Mouse (Mus musculus) liver, embryonic 12.5 days (tissue): ENCODE data around the gene Grsf1. TPM values are rescaled to one million over a fixed set of nuclear protein-coding genes. Genes with fewer than 3 reads are reported as not detected.

ENCODE experiments used
- ATAC-seq: fragments of 200-750 bp; cut with Nextera tagmentation; 2 replicates; pipeline ENCODE4 v1.8.0; 2017; ENCODE audit warnings: moderate number of reproducible peaks, mild to moderate bottlenecking, moderate library complexity
- H3K27ac ChIP-seq: fragments of 300-500 bp; sonication (generic); 2 replicates; pipeline ENCODE4 v1.5.1; 2016; ENCODE audit warnings: mild to moderate bottlenecking
- H3K27me3 ChIP-seq: fragments of 300-500 bp; sonication (generic); replicated peaks from 2 replicates; pipeline ENCODE4 v1.6.1; 2016; ENCODE audit warnings: mild to moderate bottlenecking, moderate library complexity
- H3K36me3 ChIP-seq: fragments of 300-500 bp; sonication (generic); 2 replicates; pipeline ENCODE4 v1.6.1; 2016; ENCODE audit warnings: mild to moderate bottlenecking, moderate library complexity
- H3K4me1 ChIP-seq: fragments of 300-500 bp; sonication (generic); 2 replicates; pipeline ENCODE4 v1.6.1; 2016
- H3K4me2 ChIP-seq: fragments of 300-500 bp; sonication (generic); 2 replicates; pipeline ENCODE4 v1.6.1; 2016; ENCODE audit warnings: mild to moderate bottlenecking, moderate library complexity
- H3K4me3 ChIP-seq: fragments of 300-500 bp; sonication (generic); 2 replicates; pipeline ENCODE4 v1.5.1; 2016; ENCODE audit warnings: mild to moderate bottlenecking, moderate library complexity
- H3K9ac ChIP-seq: fragments of 300-500 bp; sonication (generic); 2 replicates; pipeline ENCODE4 v1.6.1; 2016; ENCODE audit warnings: mild to moderate bottlenecking, moderate library complexity
- H3K9me3 ChIP-seq: fragments of 300-500 bp; sonication (generic); replicated peaks from 2 replicates; pipeline ENCODE4 v1.6.1; 2016; ENCODE audit warnings: mild to moderate bottlenecking, moderate library complexity
- WGBS: fragments of 180-500 bp; shearing (Covaris S2); methylation state at CpG from one replicate; pipeline ENCODE4 v1.1.7; 2016; ENCODE audit not compliant: insufficient replicate concordance; 5-methylcytosine and 5-hydroxymethylcytosine counted together
- polyA plus RNA-seq: library from polyadenylated mRNA; unstranded; fragments of >200 nt; fragmentation: Nextera tagmentation; extraction: Ambion mirVana; gene quantifications from 2 replicates; pipeline ENCODE4 v1.2.1, GENCODE M21; 2016

Gene Grsf1
- polyA plus RNA-seq, 1 experiment from 2014 or later, result 47.0 TPM

DNA sequence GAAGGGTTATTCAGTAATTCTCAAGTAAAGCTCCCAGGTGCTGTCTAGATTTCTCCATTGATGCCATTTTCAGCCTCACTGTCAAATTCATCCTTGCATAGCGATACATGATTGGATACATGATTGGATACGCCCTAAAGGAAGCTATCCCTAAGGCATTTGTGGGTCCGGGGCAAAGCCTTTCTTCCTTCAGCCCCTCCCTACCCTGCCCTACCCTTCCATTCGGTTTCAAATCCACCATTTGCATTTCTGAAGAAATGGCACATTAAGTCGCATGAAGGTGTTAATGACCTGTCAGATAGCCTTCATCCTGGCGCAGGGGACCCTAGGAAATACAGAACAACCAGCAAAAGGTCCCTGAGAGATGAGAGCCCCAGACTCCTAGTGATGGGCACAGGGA, 9.3 kb upstream of the Grsf1 start:
- 18% methylated on average over 6 of the region's 6 CpGs for WGBS
- H3K36me3 ChIP-seq, result no peaks in the 10 kb centered on the region
- H3K27me3 ChIP-seq, result peaks cover 40% of the 10 kb centered on the region
- peaks cover 24% of the 10 kb centered on the region for H3K4me1 ChIP-seq
- ATAC-seq, result no peak
- H3K4me3 ChIP-seq, result no peak overlapping the region
- H3K4me2 ChIP-seq, result no peak overlapping the region
- no peak overlapping the region for H3K9ac ChIP-seq
- H3K9me3 ChIP-seq, result no peaks in the 10 kb centered on the region
- H3K27ac ChIP-seq, result no peak overlapping the region

DNA sequence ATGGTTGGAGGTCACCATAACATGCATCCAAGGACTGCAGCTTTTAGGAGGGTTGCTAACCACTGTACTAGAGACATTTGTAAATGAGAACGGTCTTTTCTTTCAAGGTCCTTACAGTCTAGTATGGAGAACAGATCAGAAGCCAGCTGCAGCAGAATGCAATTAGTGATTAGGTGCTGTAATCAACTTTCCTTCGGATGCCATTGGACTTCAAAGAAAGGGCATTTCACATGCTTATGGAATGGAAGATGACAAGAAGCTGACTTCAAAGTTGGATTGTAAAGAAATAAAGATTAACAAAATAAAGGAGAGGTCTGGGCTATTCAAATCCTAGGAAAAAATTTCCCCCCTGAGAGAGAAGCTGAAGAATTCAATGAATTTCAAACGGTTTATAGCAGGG, 8.3 kb upstream of the Grsf1 start:
- Histone ChIP-seq H3K4me1 (peaks cover 29% of the 10 kb centered on the region), H3K27me3 (peaks cover 40% of the 10 kb centered on the region), H3K4me3 (no peak overlapping the region), H3K36me3 (no peaks in the 10 kb centered on the region), H3K9me3 (no peaks in the 10 kb centered on the region), H3K9ac (no peak overlapping the region), H3K4me2 (no peak overlapping the region), H3K27ac (no peak overlapping the region)
- no peak for ATAC-seq
- 27% methylated on average over 3 of the region's 3 CpGs for WGBS

DNA sequence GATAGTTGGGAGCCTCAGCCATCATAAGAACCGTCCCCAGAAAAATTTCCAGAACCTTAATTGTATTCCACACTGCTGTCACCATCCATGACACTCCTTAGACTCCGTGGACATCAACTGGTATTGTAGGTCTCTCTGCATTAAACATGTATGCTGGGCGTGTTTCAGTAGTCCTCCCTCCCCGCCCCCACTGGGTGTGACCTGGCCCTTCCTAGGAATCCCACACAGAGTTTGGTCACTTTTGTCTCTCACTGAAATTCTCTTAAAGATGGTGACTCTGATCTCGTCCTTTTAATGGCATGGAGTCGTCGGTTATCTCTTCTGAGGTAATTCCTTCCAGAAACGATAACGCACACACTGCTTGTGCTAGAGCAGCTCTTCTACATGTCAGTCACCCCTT, 7.7 kb upstream of the Grsf1 start:
- H3K4me2 ChIP-seq, result no peak overlapping the region
- no peak overlapping the region for H3K4me3 ChIP-seq
- peaks cover 40% of the 10 kb centered on the region for H3K27me3 ChIP-seq
- no peak overlapping the region for H3K9ac ChIP-seq
- H3K9me3 ChIP-seq, result no peaks in the 10 kb centered on the region
- peaks cover 29% of the 10 kb centered on the region for H3K4me1 ChIP-seq
- WGBS, result 50% methylated on average over 9 of the region's 9 CpGs
- H3K36me3 ChIP-seq, result no peaks in the 10 kb centered on the region
- no peak for ATAC-seq
- no peak overlapping the region for H3K27ac ChIP-seq

DNA sequence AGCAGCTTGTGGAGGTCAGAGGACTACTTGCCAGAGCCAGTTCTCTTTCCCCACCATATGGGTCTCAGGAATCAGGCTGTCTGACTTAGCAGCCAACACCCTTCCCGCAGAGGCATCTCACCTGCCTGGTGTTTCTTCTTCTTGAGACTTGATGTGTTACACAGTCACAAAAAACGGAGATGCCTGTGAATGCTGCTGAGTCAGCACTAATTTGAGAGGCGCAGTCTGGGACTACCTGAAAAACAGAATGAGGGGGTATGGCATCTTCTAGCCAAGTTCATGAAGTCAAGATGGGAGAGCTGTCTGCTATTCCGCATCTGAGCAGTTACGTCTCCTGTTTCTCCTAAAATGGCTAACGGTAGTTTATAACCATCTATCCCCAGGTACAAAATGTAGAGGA, 4.6 kb upstream of the Grsf1 start:
- Histone ChIP-seq H3K9ac (no peak overlapping the region), H3K27ac (no peak overlapping the region), H3K36me3 (no peaks in the 10 kb centered on the region), H3K4me2 (no peak overlapping the region), H3K9me3 (no peaks in the 10 kb centered on the region), H3K4me1 (peaks cover 33% of the 10 kb centered on the region), H3K4me3 (no peak overlapping the region), H3K27me3 (peaks cover 30% of the 10 kb centered on the region)
- 81% methylated on average over 6 of the region's 6 CpGs for WGBS
- ATAC-seq, result no peak

DNA sequence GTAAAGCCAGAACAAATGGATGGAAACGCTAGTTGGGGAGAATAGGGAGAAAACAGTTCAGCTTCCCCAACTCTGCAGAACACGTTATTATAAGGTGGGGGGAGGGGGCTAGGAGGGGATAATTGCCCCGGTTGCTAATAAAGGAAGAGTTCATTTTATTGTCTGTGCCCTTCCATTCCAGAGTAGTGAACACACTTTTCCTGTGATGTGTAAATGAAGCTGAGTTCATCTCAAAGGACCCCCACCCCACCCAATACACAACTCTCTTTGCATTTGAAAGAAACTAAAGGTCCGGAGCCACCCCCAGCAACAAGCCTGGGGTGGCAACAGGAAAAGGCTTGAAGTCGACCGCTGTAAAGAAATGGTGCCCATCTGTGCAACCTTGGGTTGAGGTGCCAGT, 3.4 kb upstream of the Grsf1 start:
- Histone ChIP-seq H3K27ac (no peak overlapping the region), H3K4me2 (peak overlapping the region; percentile 24)
- WGBS, result 33% methylated on average over 6 of the region's 6 CpGs

DNA sequence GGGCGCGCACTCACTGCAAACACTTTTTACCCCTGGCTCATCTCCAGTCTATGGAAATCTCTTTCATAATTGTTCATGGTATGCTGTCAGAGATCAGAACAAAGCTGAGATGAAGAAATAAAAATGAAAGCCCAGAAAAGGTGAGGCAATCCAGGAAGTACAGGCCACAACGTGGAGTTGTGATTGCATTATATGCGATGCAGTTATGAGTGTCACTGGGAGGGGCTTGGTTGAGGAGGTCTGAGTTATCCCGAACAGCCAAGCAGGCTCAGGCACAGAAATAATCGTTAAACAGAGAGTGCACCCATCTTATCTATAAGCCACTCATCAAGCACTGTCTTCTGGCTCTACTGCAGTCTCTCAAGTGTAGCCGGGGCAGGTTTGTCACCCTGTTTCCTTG, 3.0 kb upstream of the Grsf1 start:
- Histone ChIP-seq H3K36me3 (no peaks in the 10 kb centered on the region), H3K27me3 (peaks cover 14% of the 10 kb centered on the region), H3K9ac (0 out of 2 replicates have a peak overlapping the region, but pooled peaks have one; percentile 10), H3K4me1 (peaks cover 40% of the 10 kb centered on the region), H3K4me3 (no peak overlapping the region), H3K4me2 (peak overlapping the region; percentile 24), H3K9me3 (no peaks in the 10 kb centered on the region), H3K27ac (no peak overlapping the region; the same call in 1 of the 2 replicates)
- 32% methylated on average over 7 of the region's 7 CpGs for WGBS
- no peak for ATAC-seq

More for the DNA sequence above, 3.4 kb upstream of the Grsf1 start:
- H3K36me3 ChIP-seq, result no peaks in the 10 kb centered on the region
- no peak for ATAC-seq
- peaks cover 18% of the 10 kb centered on the region for H3K27me3 ChIP-seq
- no peak overlapping the region for H3K4me3 ChIP-seq
- peaks cover 36% of the 10 kb centered on the region for H3K4me1 ChIP-seq
- H3K9me3 ChIP-seq, result no peaks in the 10 kb centered on the region
- no peak overlapping the region for H3K9ac ChIP-seq

DNA sequence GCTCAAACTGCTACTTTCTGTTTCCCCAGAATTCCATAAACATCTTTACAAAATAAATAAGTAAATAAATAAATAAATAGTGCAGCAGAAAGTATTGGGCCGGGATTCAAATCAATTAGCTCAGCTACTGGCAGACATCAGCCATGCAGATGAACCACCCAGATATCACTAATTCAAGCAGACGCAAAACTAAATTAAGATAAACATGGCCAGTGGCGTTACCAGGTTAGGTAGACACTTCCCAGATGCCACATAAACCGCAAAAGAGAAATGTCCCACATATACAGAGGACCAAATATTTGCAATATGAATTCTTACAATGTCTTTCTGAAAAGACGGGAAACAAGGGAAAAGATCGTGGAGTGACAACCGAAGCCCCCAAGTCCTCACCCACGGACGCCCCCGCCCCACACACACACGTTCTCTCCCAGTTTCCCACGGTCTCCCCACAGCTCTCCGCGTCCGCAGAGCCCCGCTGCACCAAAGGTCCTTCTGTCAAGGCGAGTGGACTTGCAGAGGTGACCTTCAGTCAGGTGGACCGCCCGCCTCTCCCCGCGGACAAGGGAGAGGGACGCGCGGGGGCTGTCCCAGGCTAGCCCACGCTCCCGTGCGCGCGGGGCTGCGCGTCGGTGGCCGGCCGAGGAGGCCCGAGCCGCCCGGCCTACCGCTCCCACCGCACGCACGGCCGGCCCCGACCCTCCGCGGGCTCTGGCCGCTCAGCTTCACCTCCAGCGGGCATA, 1.1 kb downstream of the Grsf1 start:
- 0 out of 2 replicates have a peak, but pooled peaks cover 3% of the 10 kb centered on the region for H3K27me3 ChIP-seq
- peaks cover 46% of the 10 kb centered on the region for H3K4me1 ChIP-seq
- peak overlapping the region; percentile 97 for H3K9ac ChIP-seq
- peak overlapping the region; percentile 95 for H3K27ac ChIP-seq
- H3K4me2 ChIP-seq, result peak overlapping the region; percentile 94
- H3K9me3 ChIP-seq, result no peaks in the 10 kb centered on the region
- peak; percentile 38 for ATAC-seq
- H3K4me3 ChIP-seq, result peak overlapping the region; percentile 93
- peaks cover 38% of the 10 kb centered on the region for H3K36me3 ChIP-seq
- WGBS, result under 1% methylated on average over 46 of the region's 47 CpGs

DNA sequence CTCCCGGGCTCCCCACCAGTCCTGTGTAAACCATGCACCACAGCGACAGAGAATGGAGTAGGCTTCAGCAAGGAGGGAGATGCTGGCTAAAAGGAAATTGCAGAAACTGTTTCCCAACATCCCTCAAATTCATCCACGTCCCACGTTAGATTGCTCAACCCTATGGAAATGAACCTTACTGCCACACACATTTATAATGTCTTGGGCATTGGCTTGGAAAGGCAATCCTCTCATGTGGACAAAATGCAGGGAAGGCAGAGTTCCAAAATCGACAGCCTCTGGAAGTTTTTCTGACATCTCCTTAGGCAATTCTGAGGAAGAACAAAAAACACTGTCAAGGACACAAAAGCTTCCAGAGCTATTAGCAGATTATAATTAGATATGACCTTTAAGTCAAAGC, 12.1 kb downstream of the Grsf1 start:
- Histone ChIP-seq H3K9me3 (no peaks in the 10 kb centered on the region), H3K4me3 (no peak overlapping the region), H3K27me3 (no peaks in the 10 kb centered on the region), H3K4me2 (no peak overlapping the region), H3K36me3 (peaks cover 93% of the 10 kb centered on the region), H3K4me1 (no peaks in the 10 kb centered on the region), H3K27ac (no peak overlapping the region), H3K9ac (no peak overlapping the region)
- ATAC-seq, result no peak
- 88% methylated on average over 5 of the region's 5 CpGs for WGBS

DNA sequence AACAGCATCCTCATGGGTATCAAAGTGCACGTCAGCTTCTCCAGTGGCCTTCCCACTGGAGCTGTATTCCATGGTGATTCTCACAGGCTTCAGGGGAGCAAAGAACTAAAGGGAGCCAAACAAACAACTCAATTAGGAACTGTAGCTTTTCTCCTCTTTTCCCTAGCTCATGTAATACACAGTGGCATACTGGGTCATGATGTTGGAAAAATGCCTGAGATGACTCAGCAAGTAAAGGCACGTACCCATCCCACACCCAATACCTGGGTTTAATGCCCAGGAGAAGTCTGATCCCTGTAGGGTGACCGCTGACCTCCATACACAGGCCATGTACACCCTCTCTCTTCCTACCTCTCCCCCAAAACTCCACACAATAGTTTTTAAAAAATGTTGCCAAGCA, 12.8 kb downstream of the Grsf1 start:
- ATAC-seq, result no peak
- no peaks in the 10 kb centered on the region for H3K9me3 ChIP-seq
- H3K27ac ChIP-seq, result no peak overlapping the region
- H3K4me3 ChIP-seq, result no peak overlapping the region
- H3K36me3 ChIP-seq, result peaks cover 93% of the 10 kb centered on the region
- WGBS, result 88% methylated on average over 3 of the region's 3 CpGs
- no peak overlapping the region for H3K4me2 ChIP-seq
- H3K9ac ChIP-seq, result no peak overlapping the region
- H3K4me1 ChIP-seq, result no peaks in the 10 kb centered on the region
- H3K27me3 ChIP-seq, result no peaks in the 10 kb centered on the region

DNA sequence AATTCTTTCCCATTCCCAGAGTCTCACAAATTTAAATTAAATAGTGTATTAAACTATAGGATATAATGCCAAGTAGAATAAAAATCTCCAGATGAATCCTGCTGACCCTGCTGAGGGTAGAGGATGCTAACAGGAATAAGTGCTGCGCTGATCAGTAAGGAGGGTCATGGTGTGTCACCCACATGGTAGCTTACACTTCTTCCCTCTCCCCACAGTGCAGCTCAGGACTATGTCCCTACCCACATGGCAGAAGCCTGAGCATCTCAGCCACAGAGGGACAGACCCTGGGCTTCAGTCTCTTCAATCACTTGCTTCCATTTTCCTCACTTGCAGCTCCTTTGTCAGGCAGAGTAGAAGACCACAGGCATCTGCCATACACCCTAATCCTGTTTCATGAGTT, 18.1 kb downstream of the Grsf1 start:
- Histone ChIP-seq H3K9ac (no peak overlapping the region), H3K4me3 (no peak overlapping the region), H3K9me3 (no peaks in the 10 kb centered on the region), H3K36me3 (peaks cover 61% of the 10 kb centered on the region), H3K27ac (no peak overlapping the region), H3K4me2 (no peak overlapping the region), H3K4me1 (no peaks in the 10 kb centered on the region), H3K27me3 (no peaks in the 10 kb centered on the region)
- no peak for ATAC-seq
- WGBS, result 97% methylated on average over 1 of the region's 1 CpGs

DNA sequence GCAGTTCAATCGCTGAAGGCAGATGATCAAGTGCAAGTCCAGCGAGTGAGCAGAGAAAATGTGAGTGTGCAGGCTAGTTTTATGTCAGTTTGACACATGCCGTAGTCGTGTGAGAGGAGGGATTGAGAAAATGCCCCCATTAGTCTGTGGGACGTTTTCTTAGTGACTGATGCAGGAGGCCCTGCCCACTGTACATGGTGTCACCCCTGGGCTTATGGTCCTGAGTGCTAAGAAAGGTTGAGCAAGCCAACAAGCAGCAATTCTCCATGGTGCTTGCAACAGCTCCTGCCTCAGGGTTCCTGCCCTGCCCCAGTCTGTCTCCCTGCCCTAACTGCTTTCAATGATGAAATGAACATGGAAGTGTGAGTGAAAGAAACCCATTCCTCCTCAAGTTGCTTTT, 23.4 kb downstream of the Grsf1 start:
- H3K4me3 ChIP-seq, result no peak overlapping the region
- 76% methylated on average over 5 of the region's 5 CpGs for WGBS
- H3K36me3 ChIP-seq, result peaks cover 47% of the 10 kb centered on the region
- no peaks in the 10 kb centered on the region for H3K27me3 ChIP-seq
- no peaks in the 10 kb centered on the region for H3K9me3 ChIP-seq
- no peak overlapping the region for H3K4me2 ChIP-seq
- H3K9ac ChIP-seq, result no peak overlapping the region
- peaks cover 22% of the 10 kb centered on the region for H3K4me1 ChIP-seq
- no peak for ATAC-seq
- no peak overlapping the region for H3K27ac ChIP-seq

DNA sequence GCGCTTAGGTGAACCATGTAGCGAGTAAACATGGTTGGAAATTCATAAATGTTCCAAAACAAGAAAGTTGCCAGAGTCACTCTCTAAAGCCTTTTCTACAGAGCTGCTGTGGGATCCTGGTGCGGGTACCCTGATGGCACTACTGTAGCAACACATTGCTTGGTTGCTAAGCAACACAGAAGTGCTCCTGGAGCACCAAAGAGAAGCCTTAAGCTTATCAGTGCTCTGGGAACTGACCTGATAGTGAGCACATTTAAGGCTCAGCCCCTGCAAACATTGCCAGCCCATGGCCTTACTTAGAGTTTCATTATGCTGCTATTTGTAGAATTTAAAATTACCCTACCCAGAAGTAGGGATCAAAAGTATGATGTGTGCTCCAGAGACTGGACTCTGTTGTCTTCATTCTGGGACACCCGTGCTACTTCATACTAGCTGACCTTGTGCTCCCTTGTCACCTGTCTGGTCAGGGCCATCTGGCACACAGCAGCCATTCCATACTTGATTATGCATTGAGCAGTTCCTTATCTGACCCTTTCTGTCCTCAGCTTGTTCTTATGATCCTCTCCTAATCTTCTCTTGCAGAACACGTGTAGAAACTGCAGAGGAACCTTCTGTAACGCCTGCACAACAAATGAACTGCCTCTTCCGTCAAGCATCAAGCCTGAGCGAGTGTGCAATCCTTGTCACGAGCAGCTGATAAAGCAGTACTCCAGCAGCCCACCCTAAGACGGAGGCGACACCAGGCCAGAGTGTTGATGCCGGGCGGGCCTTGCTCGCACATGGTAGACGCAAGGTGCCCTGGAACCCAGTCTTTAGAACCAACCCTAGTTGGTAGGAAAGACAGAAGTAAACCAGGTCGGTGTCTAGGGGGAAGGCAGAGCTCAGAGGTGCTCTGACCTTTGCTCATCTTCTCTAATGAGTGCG, 26.5 kb downstream of the Grsf1 start:
- WGBS, result 45% methylated on average over 17 of the region's 17 CpGs
- Histone ChIP-seq H3K4me2 (peak overlapping the region; percentile 37), H3K27ac (peak overlapping the region; percentile 8; the same call in 1 of the 2 replicates), H3K4me3 (no peak overlapping the region), H3K36me3 (peaks cover 49% of the 10 kb centered on the region), H3K9ac (no peak overlapping the region), H3K27me3 (no peaks in the 10 kb centered on the region), H3K9me3 (no peaks in the 10 kb centered on the region), H3K4me1 (peaks cover 22% of the 10 kb centered on the region)
- ATAC-seq, result peak; percentile 86
